Mouse (Mus musculus): Measurements from ENCODE around the gene Tmem109.

GRCm38 (mm10) chr19:10824061-10824460 lies 57.7 kb downstream of the Tmem109 start:
- TF ChIP-seq CTCF (IDR thresholded peaks at IDR 0.05; ENCODE audit: control insufficient read depth, insufficient read depth, insufficient replicate concordance, low read depth, low read length) = no peak
- no peak for TF ChIP-seq POLR2A (IDR thresholded peaks at IDR 0.05; ENCODE audit: control insufficient read depth, low read depth, low read length)

All from testis, adult 2 months (tissue).